Mouse (Mus musculus) heart, postnatal 25 days (tissue): ENCODE measurements around the gene Spata17. TPM values are rescaled to one million over a fixed set of nuclear protein-coding genes. Genes with fewer than 3 reads are reported as not detected.

Experiments
- DNase-seq: peaks from one replicate; pipeline ENCODE4 v3.0.0; 2022; ENCODE audit warnings: low spot score
- intact Hi-C: fragments of 180-260 bp; cut with DNase I; formaldehyde crosslinking; loops from one replicate; pipeline ENCODE4 v1.15.1; 2025
- total RNA-seq, 2 experiments: library from RNA; stranded (reverse); gene quantifications; 2 replicates each; pipeline ENCODE4 v1.2.3; 2021

Spata17 gene
- total RNA-seq, 2 experiments from 2014 or later = 0.78 to 1.0 TPM

GRCm38 (mm10) chr1:187015673-187016072 is 199.6 kb downstream of the Spata17 start:
- DNase-seq = no peak
- intact Hi-C loops = no loop called here

GRCm38 (mm10) chr1:187014141-187014540 is 201.1 kb downstream of the Spata17 start:
- intact Hi-C loops = no loop called here
- DNase-seq = no peak

GRCm38 (mm10) chr1:187011601-187012000 is 203.7 kb downstream of the Spata17 start:
- intact Hi-C loops = no loop called here
- DNase-seq = no peak

- intact Hi-C loops = no loop called here
- DNase-seq = no peak
Observed at GRCm38 (mm10) chr1:187010071-187010470, 205.2 kb downstream of the Spata17 start.

- DNase-seq = no peak
- intact Hi-C loops = no loop called here
Observed at GRCm38 (mm10) chr1:187008236-187008635, 207.0 kb downstream of the Spata17 start.

GRCm38 (mm10) chr1:187006227-187006925 is 208.9 kb downstream of the Spata17 start:
- no peak for DNase-seq
- intact Hi-C loops = no loop called here

GRCm38 (mm10) chr1:187004306-187004705 is 211.0 kb downstream of the Spata17 start:
- DNase-seq = no peak
- intact Hi-C loops = no loop called here

- DNase-seq = no peak
- intact Hi-C loops = no loop called here
Observed at GRCm38 (mm10) chr1:187003441-187003861, 211.8 kb downstream of the Spata17 start.

- intact Hi-C loops = no loop called here
Observed at GRCm38 (mm10) chr1:186997596-186998304, 217.5 kb downstream of the Spata17 start.

More at GRCm38 (mm10) chr1:186997596-186998304, 217.5 kb downstream of the Spata17 start:
- no peak for DNase-seq

Other genes starting within 250 kb of the Spata17 start
- gene D1Pas1, start 248.0 kb downstream of the Spata17 start, total RNA-seq = under 1 TPM in 1 of 2 experiments, not detected in 1; 0.08 TPM
- 10 to 100 TPM in 1 of 2 experiments, 1 to 10 TPM in 1; 8.8 to 11.0 TPM for gene Gpatch2, start within 50 bp of the Spata17 start, total RNA-seq